In the genomic region with DNA sequence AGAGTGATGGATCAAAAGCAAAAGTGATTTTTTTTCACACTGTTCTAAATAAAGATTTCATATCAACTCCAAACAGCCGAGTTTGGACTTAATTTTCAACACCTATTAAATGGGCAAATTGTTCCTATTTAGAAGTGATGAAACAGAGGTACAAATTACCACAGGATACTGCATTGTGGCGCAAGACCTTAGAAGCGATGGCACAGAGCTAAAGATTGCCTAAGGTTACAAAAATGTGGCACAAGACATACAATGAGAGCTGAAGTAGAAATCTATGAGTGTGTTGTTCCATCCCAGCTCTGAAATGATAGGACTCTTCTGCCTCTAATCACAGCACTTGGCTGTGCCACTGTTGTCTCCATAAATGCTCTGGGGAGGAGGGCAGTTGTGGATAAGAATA, we compare ENCODE assay signal across 35 mouse cellular contexts. TPM values are rescaled to one million over a fixed set of nuclear protein-coding genes. Genes with fewer than 3 reads are reported as not detected.
DNase-seq lines count a peak whose midpoint lies in the region; ATAC-seq and TF ChIP-seq lines count a peak whose summit lies in the region.
"Had no signal": no experiment of that assay in that cellular context is flagged by ENCODE, and none has a peak within 500 bp of the region (broad histone marks: within the 10 kb centered on the region; RNA-seq: fewer than 3 reads in every experiment).

No protein-coding gene starts in this region.

- DNase-seq in liver, postnatal 0 days = no peak
- DNase-seq in liver (no peak), adipocyte (ENCODE audit: low spot score) (peak; percentile 35)
- no peak for DNase-seq in heart, postnatal 4 days
- DNase-seq: adrenal gland, postnatal 25 days; cerebellum, adult 18-20 months; cerebellum, postnatal 10 days; gastrocnemius, postnatal 10 days; heart, adult 11 months; kidney, adult 8-10 months; kidney, postnatal 10 days; layer of hippocampus, adult 9-11 months had no signal

- H3K4me1 ChIP-seq in liver, postnatal 0 days (ENCODE audit: insufficient read depth) = no peaks in the 10 kb centered on the region
- H3K4me1 ChIP-seq in hindbrain, embryonic 16.5 days (ENCODE audit: control insufficient read depth, insufficient read depth, low read depth, low read length) = no peaks in the 10 kb centered on the region
- H3K4me1 ChIP-seq: forebrain, embryonic 12.5 days; heart, embryonic 10.5 days; heart, embryonic 15.5 days; hindbrain, embryonic 12.5 days; neural tube, embryonic 12.5 days had no signal

- no peaks in the 10 kb centered on the region for H3K36me3 ChIP-seq in liver, postnatal 0 days (replicated peaks; ENCODE audit: insufficient read depth, low read length)
- no peaks in the 10 kb centered on the region for H3K36me3 ChIP-seq in hindbrain, embryonic 16.5 days (ENCODE audit: control insufficient read depth, insufficient read depth, low read length)
- H3K36me3 ChIP-seq: forebrain, embryonic 12.5 days; heart, embryonic 10.5 days; heart, embryonic 15.5 days; hindbrain, embryonic 12.5 days; neural tube, embryonic 12.5 days had no signal

- no peak overlapping the region for H3K4me2 ChIP-seq in liver, postnatal 0 days (ENCODE audit: low read depth, low read length)
- H3K4me2 ChIP-seq in hindbrain, embryonic 16.5 days (ENCODE audit: low read length) = no peak overlapping the region
- H3K4me2 ChIP-seq: forebrain, embryonic 12.5 days; heart, embryonic 15.5 days; hindbrain, embryonic 12.5 days; midbrain, embryonic 11.5 days; neural tube, embryonic 12.5 days had no signal

- H3K9ac ChIP-seq in liver, postnatal 0 days (replicated peaks) = no peak overlapping the region
- H3K9ac ChIP-seq in hindbrain, embryonic 16.5 days (ENCODE audit: low read depth, low read length) = no peak overlapping the region
- H3K9ac ChIP-seq: forebrain, embryonic 12.5 days; heart, embryonic 15.5 days; hindbrain, embryonic 12.5 days; neural tube, embryonic 12.5 days had no signal

- ATAC-seq in liver, postnatal 0 days = peak; percentile 46
- peak; percentile 86 for ATAC-seq in granulocyte monocyte progenitor cell, adult 5-6 weeks (replicated peaks; ENCODE audit: poor library complexity, severe bottlenecking)
- ATAC-seq in neutrophil, adult 5-6 weeks (ENCODE audit: extremely low read depth, insufficient number of reproducible peaks, low FRiP score, poor library complexity, severe bottlenecking) = peak; percentile 63
- ATAC-seq in hindbrain, embryonic 16.5 days = no peak
- ATAC-seq: intestine, embryonic 16.5 days; midbrain, embryonic 16.5 days; Patski had no signal

- peak; percentile 66 for TF ChIP-seq EP300 in liver, postnatal 0 days (IDR thresholded peaks at IDR 0.05; ENCODE audit: low read depth)

- no peaks in the 10 kb centered on the region for H3K9me3 ChIP-seq in liver, postnatal 0 days (ENCODE audit: low read length)
- no peaks in the 10 kb centered on the region for H3K9me3 ChIP-seq in hindbrain, embryonic 16.5 days (ENCODE audit: control insufficient read depth, low read length)
- H3K9me3 ChIP-seq: forebrain, embryonic 12.5 days; heart, embryonic 10.5 days; heart, embryonic 15.5 days; hindbrain, embryonic 12.5 days; neural tube, embryonic 12.5 days had no signal

- H3K27me3 ChIP-seq in liver, postnatal 0 days (ENCODE audit: insufficient read depth, low read length) = no peaks in the 10 kb centered on the region
- H3K27me3 ChIP-seq in hindbrain, embryonic 16.5 days (replicated peaks; ENCODE audit: control insufficient read depth, insufficient read depth, low read length) = no peaks in the 10 kb centered on the region
- H3K27me3 ChIP-seq: forebrain, embryonic 12.5 days; heart, embryonic 15.5 days; hindbrain, embryonic 12.5 days; neural tube, embryonic 12.5 days; Patski had no signal

- H3K4me3 ChIP-seq in liver, postnatal 0 days (ENCODE audit: low read depth, low read length) = no peak overlapping the region
- no peak overlapping the region for H3K4me3 ChIP-seq in hindbrain, embryonic 16.5 days (ENCODE audit: low read length)
- H3K4me3 ChIP-seq: erythroblast, embryonic 14.5 days; forebrain, embryonic 12.5 days; heart, embryonic 10.5 days; heart, embryonic 15.5 days; hindbrain, embryonic 12.5 days; myocyte; neural tube, embryonic 12.5 days had no signal

- TF ChIP-seq CTCF in liver, postnatal 0 days (IDR thresholded peaks at IDR 0.05; ENCODE audit: low read depth) = no peak

- WGBS in liver, postnatal 0 days (ENCODE audit: insufficient replicate concordance) = 68% methylated on average over 3 of the region's 3 CpGs
- WGBS in hindbrain, embryonic 16.5 days = 86% methylated on average over 3 of the region's 3 CpGs

- H3K27ac ChIP-seq in liver, postnatal 0 days (ENCODE audit: low read depth) = peak overlapping the region; percentile 7; the same call in 1 of the 2 replicates
- H3K27ac ChIP-seq in hindbrain, embryonic 16.5 days (ENCODE audit: low read depth, low read length) = no peak overlapping the region
- H3K27ac ChIP-seq: forebrain, embryonic 12.5 days; heart, embryonic 10.5 days; heart, embryonic 15.5 days; hindbrain, embryonic 12.5 days; neural tube, embryonic 12.5 days had no signal

RNA-seq across cellular contexts. Expression of gene Ccr1, which starts 3.7 kb away (rescaled TPM):
- 2.9 and 3.0 TPM in 2 replicates for polyA plus RNA-seq in liver, postnatal 0 days (2015; fragmentation: Nextera tagmentation; extraction: Ambion mirVana)
- total RNA-seq in granulocyte monocyte progenitor cell, adult 5-6 weeks (2014; fragmentation: Nextera tagmentation) = 2.1 and 3.8 TPM in 2 replicates
- 4.7 and 5.6 TPM in 2 replicates for total RNA-seq in granulocyte monocyte progenitor cell, adult 5-6 weeks (2017)
- total RNA-seq in neutrophil, adult 5-6 weeks (2017) = 360 and 362 TPM in 2 replicates
- under 1 TPM; 0.77 to 0.79 TPM for total RNA-seq in heart, postnatal 4 days (2021)
- 0.70 and 0.76 TPM in 2 replicates for polyA plus RNA-seq in hindbrain, embryonic 16.5 days (2015; fragmentation: Nextera tagmentation; extraction: Ambion mirVana)
- total RNA-seq: left cerebral cortex, adult 18-20 months; MEL had no signal
- polyA plus RNA-seq: erythroblast, embryonic 14.5 days; myocyte; Patski had no signal

RNA-seq across cellular contexts. Expression of gene Ccr1l1, which starts 13.4 kb away (rescaled TPM):
- 0.09 TPM in 1 of 2 replicates, not detected in the other for polyA plus RNA-seq in liver, postnatal 0 days (2015; fragmentation: Nextera tagmentation; extraction: Ambion mirVana)
- total RNA-seq in granulocyte monocyte progenitor cell, adult 5-6 weeks (2014; fragmentation: Nextera tagmentation) = not detected in 2 replicates
- total RNA-seq in granulocyte monocyte progenitor cell, adult 5-6 weeks (2017) = not detected in 2 replicates
- 1.2 TPM in 1 of 2 replicates, not detected in the other for total RNA-seq in neutrophil, adult 5-6 weeks (2017)
- not detected for total RNA-seq in heart, postnatal 4 days (2021)
- not detected in 2 replicates for polyA plus RNA-seq in hindbrain, embryonic 16.5 days (2015; fragmentation: Nextera tagmentation; extraction: Ambion mirVana)
- total RNA-seq: adrenal gland, postnatal 25 days; gastrocnemius, postnatal 10 days; heart, postnatal 25 days; left cerebral cortex, adult 18-20 months; left cerebral cortex, postnatal 14 days; liver, adult 2 months; MEL had no signal
- polyA plus RNA-seq: brain, embryonic 14.5 days; embryonic facial prominence, embryonic 14.5 days; erythroblast, embryonic 14.5 days; forebrain, embryonic 12.5 days; heart, embryonic 10.5 days; heart, embryonic 15.5 days; hindbrain, embryonic 12.5 days; intestine, embryonic 16.5 days; limb, embryonic 11.5 days; midbrain, embryonic 11.5 days; midbrain, embryonic 16.5 days; myocyte; neural tube, embryonic 12.5 days; Patski; thymus, postnatal 0 days had no signal

RNA-seq across cellular contexts. Expression of gene Ccr3, which starts 57.0 kb away (rescaled TPM):
- polyA plus RNA-seq in liver, postnatal 0 days (2015; fragmentation: Nextera tagmentation; extraction: Ambion mirVana) = 0.40 and 0.42 TPM in 2 replicates
- not detected in 2 replicates for total RNA-seq in granulocyte monocyte progenitor cell, adult 5-6 weeks (2014; fragmentation: Nextera tagmentation)
- 0.36 and 0.73 TPM in 2 replicates for total RNA-seq in granulocyte monocyte progenitor cell, adult 5-6 weeks (2017)
- total RNA-seq in neutrophil, adult 5-6 weeks (2017) = 10.1 and 10.7 TPM in 2 replicates
- total RNA-seq in heart, postnatal 4 days (2021) = not detected
- polyA plus RNA-seq in hindbrain, embryonic 16.5 days (2015; fragmentation: Nextera tagmentation; extraction: Ambion mirVana) = not detected in 2 replicates
- total RNA-seq: adrenal gland, postnatal 25 days; heart, postnatal 25 days; left cerebral cortex, adult 18-20 months; MEL had no signal
- polyA plus RNA-seq: erythroblast, embryonic 14.5 days; forebrain, embryonic 12.5 days; hindbrain, embryonic 12.5 days; limb, embryonic 11.5 days; midbrain, embryonic 11.5 days; midbrain, embryonic 16.5 days; myocyte; neural tube, embryonic 12.5 days; Patski had no signal

Comparison
In these comparisons a context has a peak if more than half of its experiments do, and no peak if none do; other contexts are left out.
1. RNA of gene Ccr1, which starts 3.7 kb away (total RNA-seq): 360 to 362 TPM in neutrophil, adult 5-6 weeks; 2.1 to 5.6 TPM in granulocyte monocyte progenitor cell, adult 5-6 weeks and 0.77 to 0.79 TPM in heart, postnatal 4 days; every median in the first group is over 10 times any median in the second.